Mouse (Mus musculus) heart, adult 2 months (tissue): ENCODE measurements around the gene Ppp1r10. TPM values are rescaled to one million over a fixed set of nuclear protein-coding genes. Genes with fewer than 3 reads are reported as not detected.
A peak's percentile ranks its signal among the peaks of the same experiment; 100 is the strongest.

ENCODE experiments used
- DNase-seq, 2 experiments: peaks; one replicate each; pipeline ENCODE4 v3.0.0; 2021
- H3K27ac ChIP-seq: fragments of 200-600 bp; 2 replicates; pipeline ENCODE4 v1.8.1; 2022
- H3K27me3 ChIP-seq: fragments of 200-500 bp; 2 replicates; pipeline ENCODE4 v1.6.1; 2012; ENCODE audit warnings: mild to moderate bottlenecking, low read length, inconsistent platforms, mixed read lengths; ENCODE audit not compliant: control insufficient read depth, insufficient read depth
- H3K36me3 ChIP-seq: fragments of 200-500 bp; 2 replicates; pipeline ENCODE4 v1.6.1; 2012; ENCODE audit warnings: low read length, inconsistent platforms; ENCODE audit not compliant: control insufficient read depth, insufficient read depth
- H3K4me1 ChIP-seq: fragments of 200-500 bp; 2 replicates; pipeline ENCODE4 v1.6.1; 2011; ENCODE audit warnings: low read length; ENCODE audit not compliant: control insufficient read depth, insufficient read depth
- H3K4me3 ChIP-seq: fragments of 200-600 bp; 2 replicates; pipeline ENCODE4 v1.8.1; 2022
- H3K79me2 ChIP-seq: fragments of 200-500 bp; replicated peaks from 2 replicates; pipeline ENCODE4 v1.6.1; 2012; ENCODE audit warnings: mild to moderate bottlenecking, inconsistent platforms, low read length, moderate library complexity, mixed read lengths; ENCODE audit not compliant: control insufficient read depth, insufficient read depth
- H3K9ac ChIP-seq: fragments of 200-500 bp; 2 replicates; pipeline ENCODE4 v1.6.1; 2012; ENCODE audit warnings: low read depth, mild to moderate bottlenecking, control low read depth, inconsistent platforms, low read length, mixed read lengths
- CTCF ChIP-seq: fragments of 200-600 bp; IDR thresholded peaks from 2 replicates; pipeline ENCODE4 v1.8.1; 2022; ENCODE audit warnings: antibody characterized with exemption, mild to moderate bottlenecking, moderate library complexity
- EP300 ChIP-seq: fragments of 200-500 bp; IDR thresholded peaks from 2 replicates; pipeline ENCODE4 v1.6.1; 2011; ENCODE audit warnings: low read depth, low read length, control low read depth; ENCODE audit not compliant: insufficient read depth
- POLR2A ChIP-seq: fragments of 200-500 bp; IDR thresholded peaks from 2 replicates; pipeline ENCODE4 v1.6.1; 2011; ENCODE audit warnings: mild to moderate bottlenecking, low read depth, low read length, control low read depth; ENCODE audit not compliant: insufficient read depth
- WGBS: fragments of 180-500 bp; shearing (Covaris S2); methylation state at CpG from one replicate; pipeline ENCODE4 v1.1.7; 2018; 5-methylcytosine and 5-hydroxymethylcytosine counted together
- intact Hi-C: fragments of 180-260 bp; cut with DNase I; formaldehyde crosslinking; loops from one replicate; pipeline ENCODE4 v1.15.1; 2025
- polyA plus RNA-seq: library from polyadenylated mRNA; depleted of rRNA; stranded (reverse); fragments of >200 nt; gene quantifications from 2 replicates; pipeline ENCODE4 v1.2.3, GENCODE M21; 2012
- total RNA-seq, 2 experiments: library from RNA; stranded (reverse); gene quantifications; 2 replicates each; pipeline ENCODE4 v1.2.3; 2021

Ppp1r10 gene
- total and polyA plus RNA-seq, 3 experiments, result 18.1 to 40.9 (median 26.4) TPM

DNA sequence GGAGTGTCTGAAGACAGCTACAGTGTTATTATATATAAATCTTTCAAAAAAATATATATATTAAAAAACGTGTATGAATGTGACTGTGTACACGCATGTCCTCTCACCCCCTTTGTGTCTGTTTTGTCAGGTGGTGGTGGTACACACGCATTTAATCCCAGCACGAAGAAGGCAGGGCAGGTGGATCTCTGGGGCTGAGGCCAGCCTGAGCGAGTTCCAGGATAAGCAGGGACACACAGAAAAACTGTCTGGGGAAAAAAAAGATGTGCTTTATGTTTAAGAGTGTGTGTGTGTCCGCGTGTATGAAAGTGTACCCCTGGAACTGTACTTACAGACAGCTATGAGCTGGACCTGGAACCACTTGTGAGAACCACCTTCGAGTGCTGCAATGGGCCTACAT lies 38.4 kb downstream of the Ppp1r10 start:
- WGBS, result 76% methylated on average over 8 of the region's 8 CpGs
- H3K9ac ChIP-seq, result no peak overlapping the region
- no peak overlapping the region for H3K27ac ChIP-seq
- no peaks in the 10 kb centered on the region for H3K27me3 ChIP-seq
- no peak overlapping the region for H3K4me3 ChIP-seq
- intact Hi-C loops, result no loop called here
- DNase-seq, result no peak
- TF ChIP-seq CTCF, result no peak
- no peaks in the 10 kb centered on the region for H3K79me2 ChIP-seq
- H3K36me3 ChIP-seq, result no peaks in the 10 kb centered on the region
- H3K4me1 ChIP-seq, result no peaks in the 10 kb centered on the region

- Histone ChIP-seq H3K79me2 (no peaks in the 10 kb centered on the region), H3K4me3 (no peak overlapping the region), H3K4me1 (no peaks in the 10 kb centered on the region), H3K27ac (no peak overlapping the region), H3K27me3 (no peaks in the 10 kb centered on the region), H3K9ac (no peak overlapping the region), H3K36me3 (no peaks in the 10 kb centered on the region)
- WGBS, result 94% methylated on average over 15 of the region's 15 CpGs
- intact Hi-C loops, result no loop called here
- no peak for TF ChIP-seq CTCF
- no peak for DNase-seq
Observed at GRCm38 (mm10) chr17:35958533-35959223, 42.4 kb downstream of the Ppp1r10 start.

DNA sequence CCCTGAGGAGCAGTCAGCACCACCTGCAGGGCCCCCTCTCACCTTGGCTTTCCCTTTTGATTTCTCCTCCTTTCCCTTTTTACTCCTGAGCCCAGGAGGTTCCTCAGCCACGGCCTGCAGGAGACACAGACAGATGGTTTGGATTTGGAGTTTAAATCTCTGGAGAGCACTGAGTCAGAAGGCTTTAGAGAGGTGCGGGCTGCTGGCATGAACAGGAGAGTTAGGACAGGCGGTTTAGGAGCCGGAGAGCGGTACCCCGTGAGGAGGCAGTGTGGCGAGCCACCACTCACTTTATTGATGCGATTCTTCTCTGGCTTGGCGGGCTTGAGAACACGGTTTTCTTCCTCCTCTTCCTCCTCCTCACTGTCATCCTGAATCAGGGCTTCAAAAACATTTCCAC lies 47.0 kb downstream of the Ppp1r10 start:
- 86% methylated on average over 10 of the region's 10 CpGs for WGBS
- Histone ChIP-seq H3K9ac (no peak overlapping the region), H3K79me2 (no peaks in the 10 kb centered on the region; the same call in 1 of the 2 replicates), H3K4me1 (no peaks in the 10 kb centered on the region; the same call in 1 of the 2 replicates), H3K27ac (no peak overlapping the region), H3K4me3 (no peak overlapping the region), H3K27me3 (no peaks in the 10 kb centered on the region), H3K36me3 (no peaks in the 10 kb centered on the region)
- intact Hi-C loops, result no loop called here
- no peak for DNase-seq
- TF ChIP-seq EP300 (no peak), POLR2A (no peak), CTCF (no peak)

DNA sequence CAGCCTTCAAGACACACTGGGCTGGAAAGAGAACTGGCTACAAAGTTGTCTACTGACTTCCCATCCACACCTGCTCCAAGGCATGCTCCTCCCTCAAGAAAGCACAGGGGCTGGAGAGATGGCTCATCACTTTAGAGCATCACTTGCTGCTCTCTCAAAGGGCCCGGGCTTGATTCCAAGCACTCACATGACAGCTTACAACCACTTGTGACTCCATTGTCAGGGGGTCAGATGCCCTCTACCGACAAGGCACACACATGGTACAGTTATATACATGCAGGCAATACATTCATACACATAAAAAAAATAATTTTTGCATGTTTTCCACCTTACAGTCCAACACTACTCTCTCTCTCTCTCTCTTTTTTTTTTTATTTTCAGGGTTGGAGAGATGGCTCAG lies 51.4 kb downstream of the Ppp1r10 start:
- no peak for DNase-seq
- TF ChIP-seq CTCF (no peak), EP300 (no peak), POLR2A (no peak)
- H3K27me3 ChIP-seq, result no peaks in the 10 kb centered on the region
- intact Hi-C loops, result no loop called here
- H3K27ac ChIP-seq, result no peak overlapping the region
- H3K79me2 ChIP-seq, result peaks cover 1% of the 10 kb centered on the region; the same call in 1 of the 2 replicates
- H3K9ac ChIP-seq, result no peak overlapping the region
- H3K36me3 ChIP-seq, result no peaks in the 10 kb centered on the region
- peaks cover 9% of the 10 kb centered on the region for H3K4me1 ChIP-seq
- no peak overlapping the region for H3K4me3 ChIP-seq
- WGBS, result 77% methylated on average over 2 of the region's 2 CpGs

DNA sequence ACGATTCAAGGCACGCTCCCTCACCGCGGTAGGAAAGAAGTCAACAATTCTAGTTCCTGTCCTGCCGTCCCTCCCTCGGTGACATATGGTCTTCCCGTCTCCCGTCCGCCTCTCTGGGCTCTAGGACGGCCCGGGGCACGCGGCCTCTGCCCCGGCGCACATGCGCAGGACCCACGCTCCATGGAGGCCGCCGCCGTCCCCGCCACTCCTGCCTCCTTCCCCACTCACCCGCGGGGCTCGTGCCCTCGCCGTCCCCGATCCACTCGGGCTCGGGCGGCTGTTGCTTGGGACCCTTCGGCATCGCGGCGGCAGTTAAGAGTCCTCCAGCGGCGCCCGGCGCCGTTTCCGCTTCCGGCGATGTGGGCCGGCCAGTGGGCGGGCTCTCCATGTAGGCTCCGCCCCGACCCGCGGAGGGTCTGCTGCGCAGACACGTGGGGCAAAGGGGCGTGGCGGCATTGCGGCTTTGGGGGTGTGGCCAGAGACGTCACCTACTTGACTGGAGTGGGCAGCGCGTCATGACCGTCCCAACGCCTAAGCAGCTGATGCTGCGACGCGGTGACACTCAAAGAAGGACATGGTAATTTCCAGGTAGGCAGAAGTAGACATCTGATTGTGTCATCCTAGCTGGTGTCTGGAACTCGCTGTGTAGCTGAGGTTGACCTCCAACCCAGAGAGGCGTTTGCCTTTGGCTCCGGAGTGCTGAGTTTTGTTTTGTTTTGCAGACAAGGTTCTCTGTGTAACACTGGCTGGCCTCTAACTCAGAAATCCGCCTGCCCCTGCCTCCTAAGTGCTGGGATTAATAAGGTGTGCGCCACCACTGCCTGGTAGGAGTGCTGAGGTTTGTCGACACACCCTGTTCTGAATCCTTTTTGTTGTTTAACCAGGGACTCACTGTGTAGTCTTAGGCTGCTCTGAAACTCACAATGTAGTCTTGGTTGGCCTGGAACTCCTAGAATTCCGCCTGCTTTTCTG lies 53.5 kb downstream of the Ppp1r10 start, which contains the start of gene Abcf1:
Gene Abcf1 (minus strand): TSS at position 344 of the 972 bp plus-strand sequence.
- peak; percentile 99 to 100 for DNase-seq

More for the DNA sequence above, 53.5 kb downstream of the Ppp1r10 start, which contains the start of gene Abcf1:
- WGBS, result under 1% methylated on average over 68 of the region's 68 CpGs
- Histone ChIP-seq H3K4me3 (peak within 1 kb of the TSS; percentile 91), H3K27me3 (no peaks in the 10 kb centered on the region), H3K9ac (peak within 1 kb of the TSS; percentile 87), H3K27ac (peak within 1 kb of the TSS; percentile 86), H3K36me3 (no peaks in the 10 kb centered on the region), H3K79me2 (peaks cover 1% of the 10 kb centered on the region; the same call in 1 of the 2 replicates), H3K4me1 (peaks cover 9% of the 10 kb centered on the region)
- intact Hi-C loops, result loop anchor here (1.0 to 10.0 kb wide), 2 partner anchors 10 to 135 kb away; partner anchors contain the start of genes Gnl1 and Tubb5
- TF ChIP-seq EP300, result peak; percentile 46; the same call in 1 of the 2 replicates
- no peak for TF ChIP-seq CTCF
- TF ChIP-seq POLR2A, result peak; percentile 95
